Mouse (Mus musculus): ENCODE measurements around the gene St6galnac6. TPM values are rescaled to one million over a fixed set of nuclear protein-coding genes. Genes with fewer than 3 reads are reported as not detected.
A peak's percentile ranks its signal among the peaks of the same experiment; 100 is the strongest.

St6galnac6 gene
- polyA plus RNA-seq, 1 experiment from 2014 or later, result 21.6 TPM

GRCm38 (mm10) chr2:32631046-32631445 lies 31.5 kb downstream of the St6galnac6 start:
- H3K4me3 ChIP-seq (replicated peaks; ENCODE audit: low read length), result no peak overlapping the region
- H3K27ac ChIP-seq (ENCODE audit: low read length), result no peak overlapping the region
- no peak overlapping the region for H3K9ac ChIP-seq (replicated peaks; ENCODE audit: low read depth, low read length)
- no peaks in the 10 kb centered on the region for H3K27me3 ChIP-seq (replicated peaks; ENCODE audit: control insufficient read depth, insufficient read depth, low read length)
- no peaks in the 10 kb centered on the region; the same call in 1 of the 2 replicates for H3K36me3 ChIP-seq (ENCODE audit: control insufficient read depth, insufficient read depth)
- H3K4me1 ChIP-seq (replicated peaks; ENCODE audit: control insufficient read depth, insufficient read depth, low read length), result peaks cover 26% of the 10 kb centered on the region
- WGBS, result 93% methylated on average over 10 of the region's 10 CpGs
- no peak overlapping the region for H3K4me2 ChIP-seq (ENCODE audit: low read length)
- no peaks in the 10 kb centered on the region for H3K9me3 ChIP-seq (ENCODE audit: control insufficient read depth, low read length)
- ATAC-seq, result no peak

GRCm38 (mm10) chr2:32631737-32632394 lies 32.4 kb downstream of the St6galnac6 start:
- H3K4me3 ChIP-seq (replicated peaks; ENCODE audit: low read length), result no peak overlapping the region
- ATAC-seq, result 0 out of 2 replicates have a peak, but pooled peaks have one; percentile 22
- WGBS, result 59% methylated on average over 7 of the region's 7 CpGs
- H3K9ac ChIP-seq (replicated peaks; ENCODE audit: low read depth, low read length), result no peak overlapping the region
- no peaks in the 10 kb centered on the region for H3K9me3 ChIP-seq (ENCODE audit: control insufficient read depth, low read length)
- no peaks in the 10 kb centered on the region for H3K27me3 ChIP-seq (replicated peaks; ENCODE audit: control insufficient read depth, insufficient read depth, low read length)
- no peak overlapping the region for H3K27ac ChIP-seq (ENCODE audit: low read length)
- H3K4me1 ChIP-seq (replicated peaks; ENCODE audit: control insufficient read depth, insufficient read depth, low read length), result peaks cover 18% of the 10 kb centered on the region
- no peaks in the 10 kb centered on the region; the same call in 1 of the 2 replicates for H3K36me3 ChIP-seq (ENCODE audit: control insufficient read depth, insufficient read depth)
- H3K4me2 ChIP-seq (ENCODE audit: low read length), result no peak overlapping the region

- Histone ChIP-seq H3K9ac (replicated peaks; ENCODE audit: low read depth, low read length) (no peak overlapping the region), H3K9me3 (ENCODE audit: control insufficient read depth, low read length) (no peaks in the 10 kb centered on the region), H3K4me3 (replicated peaks; ENCODE audit: low read length) (no peak overlapping the region), H3K36me3 (ENCODE audit: control insufficient read depth, insufficient read depth) (no peaks in the 10 kb centered on the region; the same call in 1 of the 2 replicates), H3K27me3 (replicated peaks; ENCODE audit: control insufficient read depth, insufficient read depth, low read length) (no peaks in the 10 kb centered on the region), H3K4me2 (ENCODE audit: low read length) (no peak overlapping the region), H3K27ac (ENCODE audit: low read length) (no peak overlapping the region), H3K4me1 (replicated peaks; ENCODE audit: control insufficient read depth, insufficient read depth, low read length) (peaks cover 11% of the 10 kb centered on the region)
- WGBS, result 69% methylated on average over 5 of the region's 5 CpGs
- no peak for ATAC-seq
Measured at GRCm38 (mm10) chr2:32633660-32634059, 34.2 kb downstream of the St6galnac6 start.

- no peaks in the 10 kb centered on the region; the same call in 1 of the 2 replicates for H3K36me3 ChIP-seq (ENCODE audit: control insufficient read depth, insufficient read depth)
- no peak overlapping the region for H3K4me3 ChIP-seq (replicated peaks; ENCODE audit: low read length)
- H3K9me3 ChIP-seq (ENCODE audit: control insufficient read depth, low read length), result no peaks in the 10 kb centered on the region
- no peak overlapping the region for H3K4me2 ChIP-seq (ENCODE audit: low read length)
- H3K27ac ChIP-seq (ENCODE audit: low read length), result no peak overlapping the region
- H3K4me1 ChIP-seq (replicated peaks; ENCODE audit: control insufficient read depth, insufficient read depth, low read length), result peaks cover 2% of the 10 kb centered on the region
- no peak overlapping the region for H3K9ac ChIP-seq (replicated peaks; ENCODE audit: low read depth, low read length)
- no peak for ATAC-seq
- 88% methylated on average over 10 of the region's 10 CpGs for WGBS
- H3K27me3 ChIP-seq (replicated peaks; ENCODE audit: control insufficient read depth, insufficient read depth, low read length), result no peaks in the 10 kb centered on the region
Measured at GRCm38 (mm10) chr2:32634277-32635105, 35.0 kb downstream of the St6galnac6 start.

- Histone ChIP-seq H3K36me3 (ENCODE audit: control insufficient read depth, insufficient read depth) (no peaks in the 10 kb centered on the region; the same call in 1 of the 2 replicates), H3K27me3 (replicated peaks; ENCODE audit: control insufficient read depth, insufficient read depth, low read length) (no peaks in the 10 kb centered on the region), H3K9me3 (ENCODE audit: control insufficient read depth, low read length) (no peaks in the 10 kb centered on the region), H3K4me2 (ENCODE audit: low read length) (no peak overlapping the region), H3K4me1 (replicated peaks; ENCODE audit: control insufficient read depth, insufficient read depth, low read length) (no peaks in the 10 kb centered on the region), H3K4me3 (replicated peaks; ENCODE audit: low read length) (no peak overlapping the region), H3K9ac (replicated peaks; ENCODE audit: low read depth, low read length) (no peak overlapping the region), H3K27ac (ENCODE audit: low read length) (no peak overlapping the region)
- 94% methylated on average over 7 of the region's 7 CpGs for WGBS
- ATAC-seq, result no peak
Measured at GRCm38 (mm10) chr2:32636617-32637016, 37.1 kb downstream of the St6galnac6 start.

GRCm38 (mm10) chr2:32637778-32638281 lies 38.3 kb downstream of the St6galnac6 start:
- WGBS, result 55% methylated on average over 11 of the region's 11 CpGs
- H3K27ac ChIP-seq (ENCODE audit: low read length), result no peak overlapping the region
- no peak for ATAC-seq
- no peaks in the 10 kb centered on the region; the same call in 1 of the 2 replicates for H3K36me3 ChIP-seq (ENCODE audit: control insufficient read depth, insufficient read depth)
- no peak overlapping the region for H3K9ac ChIP-seq (replicated peaks; ENCODE audit: low read depth, low read length)
- H3K9me3 ChIP-seq (ENCODE audit: control insufficient read depth, low read length), result no peaks in the 10 kb centered on the region
- H3K27me3 ChIP-seq (replicated peaks; ENCODE audit: control insufficient read depth, insufficient read depth, low read length), result no peaks in the 10 kb centered on the region
- no peak overlapping the region for H3K4me2 ChIP-seq (ENCODE audit: low read length)
- no peak overlapping the region for H3K4me3 ChIP-seq (replicated peaks; ENCODE audit: low read length)
- H3K4me1 ChIP-seq (replicated peaks; ENCODE audit: control insufficient read depth, insufficient read depth, low read length), result no peaks in the 10 kb centered on the region

- Histone ChIP-seq H3K4me2 (ENCODE audit: low read length) (no peak overlapping the region), H3K27me3 (replicated peaks; ENCODE audit: control insufficient read depth, insufficient read depth, low read length) (no peaks in the 10 kb centered on the region), H3K36me3 (ENCODE audit: control insufficient read depth, insufficient read depth) (no peaks in the 10 kb centered on the region), H3K27ac (ENCODE audit: low read length) (no peak overlapping the region), H3K4me1 (replicated peaks; ENCODE audit: control insufficient read depth, insufficient read depth, low read length) (no peaks in the 10 kb centered on the region), H3K9ac (replicated peaks; ENCODE audit: low read depth, low read length) (no peak overlapping the region), H3K4me3 (replicated peaks; ENCODE audit: low read length) (no peak overlapping the region), H3K9me3 (ENCODE audit: control insufficient read depth, low read length) (no peaks in the 10 kb centered on the region)
- no peak for ATAC-seq
- 94% methylated on average over 1 of the region's 1 CpGs for WGBS
Measured at GRCm38 (mm10) chr2:32639632-32640031, 40.1 kb downstream of the St6galnac6 start.

GRCm38 (mm10) chr2:32640550-32641051 lies 41.1 kb downstream of the St6galnac6 start:
- Histone ChIP-seq H3K27me3 (replicated peaks; ENCODE audit: control insufficient read depth, insufficient read depth, low read length) (no peaks in the 10 kb centered on the region), H3K4me2 (ENCODE audit: low read length) (no peak overlapping the region), H3K4me3 (replicated peaks; ENCODE audit: low read length) (no peak overlapping the region), H3K36me3 (ENCODE audit: control insufficient read depth, insufficient read depth) (no peaks in the 10 kb centered on the region), H3K9ac (replicated peaks; ENCODE audit: low read depth, low read length) (no peak overlapping the region), H3K4me1 (replicated peaks; ENCODE audit: control insufficient read depth, insufficient read depth, low read length) (no peaks in the 10 kb centered on the region), H3K27ac (ENCODE audit: low read length) (no peak overlapping the region), H3K9me3 (ENCODE audit: control insufficient read depth, low read length) (no peaks in the 10 kb centered on the region)
- ATAC-seq, result no peak
- WGBS, result 58% methylated on average over 6 of the region's 6 CpGs

GRCm38 (mm10) chr2:32641810-32642209 lies 42.3 kb downstream of the St6galnac6 start:
- WGBS, result 82% methylated on average over 5 of the region's 5 CpGs
- Histone ChIP-seq H3K9ac (replicated peaks; ENCODE audit: low read depth, low read length) (no peak overlapping the region), H3K36me3 (ENCODE audit: control insufficient read depth, insufficient read depth) (no peaks in the 10 kb centered on the region), H3K4me2 (ENCODE audit: low read length) (no peak overlapping the region), H3K4me3 (replicated peaks; ENCODE audit: low read length) (no peak overlapping the region), H3K27ac (ENCODE audit: low read length) (no peak overlapping the region), H3K9me3 (ENCODE audit: control insufficient read depth, low read length) (no peaks in the 10 kb centered on the region), H3K27me3 (replicated peaks; ENCODE audit: control insufficient read depth, insufficient read depth, low read length) (no peaks in the 10 kb centered on the region), H3K4me1 (replicated peaks; ENCODE audit: control insufficient read depth, insufficient read depth, low read length) (no peaks in the 10 kb centered on the region)
- ATAC-seq, result no peak

Data from forebrain, embryonic 16.5 days (tissue).